Mouse (Mus musculus): ENCODE measurements around the gene Osbpl10. TPM values are rescaled to one million over a fixed set of nuclear protein-coding genes. Genes with fewer than 3 reads are reported as not detected.

The Osbpl10 gene
- polyA plus RNA-seq, 1 experiment = 4.2 TPM

GRCm38 (mm10) chr9:115120276-115120675 lies 141.9 kb downstream of the Osbpl10 start:
- Histone ChIP-seq H3ac (ENCODE audit: control insufficient read depth, insufficient read length, low read depth) (no peak overlapping the region), H3K36me3 (ENCODE audit: control insufficient read depth, insufficient read depth) (no peaks in the 10 kb centered on the region), H3K79me3 (ENCODE audit: low read depth) (no peaks in the 10 kb centered on the region), H3K27me3 (ENCODE audit: control insufficient read depth, insufficient read depth, insufficient read length) (no peaks in the 10 kb centered on the region), H3K79me2 (ENCODE audit: control insufficient read depth, insufficient read depth) (no peaks in the 10 kb centered on the region), H3K4me3 (ENCODE audit: insufficient read depth, poor library complexity, severe bottlenecking) (no peak overlapping the region)
- TF ChIP-seq MYOG (IDR thresholded peaks at IDR 0.05; ENCODE audit: control insufficient read depth, extremely low read depth, insufficient read length) (no peak), CEBPB (IDR thresholded peaks at IDR 0.05; ENCODE audit: low read depth) (no peak), MAX (IDR thresholded peaks at IDR 0.05) (no peak), USF1 (IDR thresholded peaks at IDR 0.05; ENCODE audit: low read depth) (no peak), CTCF (IDR thresholded peaks at IDR 0.05; ENCODE audit: control insufficient read depth, insufficient read depth, insufficient read length) (no peak), FOSL1 (IDR thresholded peaks at IDR 0.05; ENCODE audit: insufficient read depth, low read length, poor library complexity, severe bottlenecking) (no peak), MYOD1 (IDR thresholded peaks at IDR 0.05; ENCODE audit: control insufficient read depth, insufficient read length, low read depth) (no peak)

- no peaks in the 10 kb centered on the region for H3K36me3 ChIP-seq (ENCODE audit: control insufficient read depth, insufficient read depth)
These were observed 142.4 kb downstream of the Osbpl10 start for GRCm38 (mm10) chr9:115120678-115121224.

GRCm38 (mm10) chr9:115127342-115127741 lies 149.0 kb downstream of the Osbpl10 start:
- Histone ChIP-seq H3K79me2 (ENCODE audit: control insufficient read depth, insufficient read depth) (no peaks in the 10 kb centered on the region), H3ac (ENCODE audit: control insufficient read depth, insufficient read length, low read depth) (no peak overlapping the region), H3K36me3 (ENCODE audit: control insufficient read depth, insufficient read depth) (no peaks in the 10 kb centered on the region), H3K4me3 (ENCODE audit: insufficient read depth, poor library complexity, severe bottlenecking) (no peak overlapping the region), H3K79me3 (ENCODE audit: low read depth) (no peaks in the 10 kb centered on the region), H3K27me3 (ENCODE audit: control insufficient read depth, insufficient read depth, insufficient read length) (no peaks in the 10 kb centered on the region)
- TF ChIP-seq CEBPB (IDR thresholded peaks at IDR 0.05; ENCODE audit: low read depth) (no peak), MYOD1 (IDR thresholded peaks at IDR 0.05; ENCODE audit: control insufficient read depth, insufficient read length, low read depth) (no peak), USF1 (IDR thresholded peaks at IDR 0.05; ENCODE audit: low read depth) (no peak)

More at GRCm38 (mm10) chr9:115120678-115121224, 142.4 kb downstream of the Osbpl10 start:
- H3K27me3 ChIP-seq (ENCODE audit: control insufficient read depth, insufficient read depth, insufficient read length) = no peaks in the 10 kb centered on the region
- H3K79me2 ChIP-seq (ENCODE audit: control insufficient read depth, insufficient read depth) = no peaks in the 10 kb centered on the region
- H3K4me3 ChIP-seq (ENCODE audit: insufficient read depth, poor library complexity, severe bottlenecking) = no peak overlapping the region
- TF ChIP-seq MYOD1 (IDR thresholded peaks at IDR 0.05; ENCODE audit: control insufficient read depth, insufficient read length, low read depth) = no peak
- TF ChIP-seq USF1 (IDR thresholded peaks at IDR 0.05; ENCODE audit: low read depth) = no peak
- TF ChIP-seq CEBPB (IDR thresholded peaks at IDR 0.05; ENCODE audit: low read depth) = no peak
- TF ChIP-seq MAX (IDR thresholded peaks at IDR 0.05) = no peak
- TF ChIP-seq CTCF (IDR thresholded peaks at IDR 0.05; ENCODE audit: control insufficient read depth, insufficient read depth, insufficient read length) = no peak
- no peak for TF ChIP-seq FOSL1 (IDR thresholded peaks at IDR 0.05; ENCODE audit: insufficient read depth, low read length, poor library complexity, severe bottlenecking)
- H3ac ChIP-seq (ENCODE audit: control insufficient read depth, insufficient read length, low read depth) = no peak overlapping the region
- H3K79me3 ChIP-seq (ENCODE audit: low read depth) = no peaks in the 10 kb centered on the region

GRCm38 (mm10) chr9:115133926-115134325 lies 155.6 kb downstream of the Osbpl10 start:
- TF ChIP-seq FOSL1 (IDR thresholded peaks at IDR 0.05; ENCODE audit: insufficient read depth, low read length, poor library complexity, severe bottlenecking) (no peak), CTCF (IDR thresholded peaks at IDR 0.05; ENCODE audit: control insufficient read depth, insufficient read depth, insufficient read length) (no peak), MYOG (IDR thresholded peaks at IDR 0.05; ENCODE audit: control insufficient read depth, extremely low read depth, insufficient read length) (no peak), USF1 (IDR thresholded peaks at IDR 0.05; ENCODE audit: low read depth) (no peak), CEBPB (IDR thresholded peaks at IDR 0.05; ENCODE audit: low read depth) (no peak), MAX (IDR thresholded peaks at IDR 0.05) (no peak), MYOD1 (IDR thresholded peaks at IDR 0.05; ENCODE audit: control insufficient read depth, insufficient read length, low read depth) (no peak)

GRCm38 (mm10) chr9:115134736-115135135 lies 156.4 kb downstream of the Osbpl10 start:
- Histone ChIP-seq H3K27me3 (ENCODE audit: control insufficient read depth, insufficient read depth, insufficient read length) (no peaks in the 10 kb centered on the region), H3K79me2 (ENCODE audit: control insufficient read depth, insufficient read depth) (no peaks in the 10 kb centered on the region), H3ac (ENCODE audit: control insufficient read depth, insufficient read length, low read depth) (no peak overlapping the region), H3K36me3 (ENCODE audit: control insufficient read depth, insufficient read depth) (no peaks in the 10 kb centered on the region), H3K79me3 (ENCODE audit: low read depth) (no peaks in the 10 kb centered on the region), H3K4me3 (ENCODE audit: insufficient read depth, poor library complexity, severe bottlenecking) (no peak overlapping the region)
- TF ChIP-seq CEBPB (IDR thresholded peaks at IDR 0.05; ENCODE audit: low read depth) (no peak), USF1 (IDR thresholded peaks at IDR 0.05; ENCODE audit: low read depth) (no peak), FOSL1 (IDR thresholded peaks at IDR 0.05; ENCODE audit: insufficient read depth, low read length, poor library complexity, severe bottlenecking) (no peak), MYOG (IDR thresholded peaks at IDR 0.05; ENCODE audit: control insufficient read depth, extremely low read depth, insufficient read length) (no peak), MAX (IDR thresholded peaks at IDR 0.05) (no peak), CTCF (IDR thresholded peaks at IDR 0.05; ENCODE audit: control insufficient read depth, insufficient read depth, insufficient read length) (no peak), MYOD1 (IDR thresholded peaks at IDR 0.05; ENCODE audit: control insufficient read depth, insufficient read length, low read depth) (no peak)

More at GRCm38 (mm10) chr9:115133926-115134325, 155.6 kb downstream of the Osbpl10 start:
- Histone ChIP-seq H3ac (ENCODE audit: control insufficient read depth, insufficient read length, low read depth) (no peak overlapping the region), H3K27me3 (ENCODE audit: control insufficient read depth, insufficient read depth, insufficient read length) (no peaks in the 10 kb centered on the region), H3K4me3 (ENCODE audit: insufficient read depth, poor library complexity, severe bottlenecking) (no peak overlapping the region), H3K79me2 (ENCODE audit: control insufficient read depth, insufficient read depth) (no peaks in the 10 kb centered on the region), H3K79me3 (ENCODE audit: low read depth) (no peaks in the 10 kb centered on the region), H3K36me3 (ENCODE audit: control insufficient read depth, insufficient read depth) (no peaks in the 10 kb centered on the region)

GRCm38 (mm10) chr9:115135352-115135751 lies 157.0 kb downstream of the Osbpl10 start:
- Histone ChIP-seq H3K79me2 (ENCODE audit: control insufficient read depth, insufficient read depth) (no peaks in the 10 kb centered on the region), H3K4me3 (ENCODE audit: insufficient read depth, poor library complexity, severe bottlenecking) (no peak overlapping the region), H3K27me3 (ENCODE audit: control insufficient read depth, insufficient read depth, insufficient read length) (no peaks in the 10 kb centered on the region), H3K36me3 (ENCODE audit: control insufficient read depth, insufficient read depth) (no peaks in the 10 kb centered on the region), H3K79me3 (ENCODE audit: low read depth) (no peaks in the 10 kb centered on the region), H3ac (ENCODE audit: control insufficient read depth, insufficient read length, low read depth) (no peak overlapping the region)
- TF ChIP-seq CEBPB (IDR thresholded peaks at IDR 0.05; ENCODE audit: low read depth) (no peak), MYOG (IDR thresholded peaks at IDR 0.05; ENCODE audit: control insufficient read depth, extremely low read depth, insufficient read length) (no peak), USF1 (IDR thresholded peaks at IDR 0.05; ENCODE audit: low read depth) (no peak), MAX (IDR thresholded peaks at IDR 0.05) (no peak), CTCF (IDR thresholded peaks at IDR 0.05; ENCODE audit: control insufficient read depth, insufficient read depth, insufficient read length) (no peak), FOSL1 (IDR thresholded peaks at IDR 0.05; ENCODE audit: insufficient read depth, low read length, poor library complexity, severe bottlenecking) (no peak), MYOD1 (IDR thresholded peaks at IDR 0.05; ENCODE audit: control insufficient read depth, insufficient read length, low read depth) (no peak)

Data from C2C12 (cell line).